Mouse (Mus musculus): ENCODE measurements around the gene Orm2.

DNA sequence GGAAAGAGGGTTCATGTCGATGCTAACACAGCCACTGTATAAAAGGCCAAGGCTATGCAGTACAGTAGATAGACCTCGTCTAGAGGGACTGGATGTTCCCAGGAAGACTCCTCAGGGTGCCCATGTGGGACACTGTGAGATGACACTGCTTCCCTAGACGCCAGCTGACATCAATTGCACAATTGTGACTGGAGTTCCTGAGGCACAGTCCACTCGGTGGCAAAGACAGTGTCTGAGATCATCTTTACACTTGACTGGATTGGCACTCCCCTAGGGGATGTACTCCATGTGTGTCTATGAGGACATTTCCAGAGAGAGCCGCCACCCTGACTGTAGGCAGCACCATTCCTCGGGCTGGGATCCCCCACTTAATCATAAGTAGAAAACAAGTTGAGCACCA, 13.7 kb upstream of the Orm2 start:
- TF ChIP-seq CTCF (IDR thresholded peaks at IDR 0.05; ENCODE audit: low read depth) = no peak
- no peak for TF ChIP-seq EP300 (IDR thresholded peaks at IDR 0.05; ENCODE audit: low read depth)

Measured in liver, postnatal 0 days (tissue).